ENCODE assay signal across 8 mouse cellular contexts in the genomic region with DNA sequence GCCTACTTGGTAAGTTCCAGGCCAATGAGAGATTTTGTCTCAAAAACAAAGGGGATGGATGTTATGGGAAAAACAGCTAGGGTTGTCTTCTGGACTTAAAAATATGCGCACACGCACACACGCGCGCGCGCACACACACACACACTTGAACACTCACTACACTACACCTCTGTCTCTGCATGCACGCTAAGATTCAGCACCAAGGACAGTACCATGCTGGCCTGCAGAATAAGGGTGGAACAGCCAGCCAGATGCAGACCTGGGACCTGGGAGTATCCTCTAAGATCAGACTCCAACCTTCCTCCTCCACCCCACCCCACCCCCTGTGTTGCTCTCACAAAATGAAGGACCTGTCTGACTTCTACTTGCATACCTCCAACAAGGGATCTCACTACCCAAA.
A peak's percentile ranks its signal among the peaks of the same experiment; 100 is the strongest.
DNase-seq lines count a peak whose midpoint lies in the region; ATAC-seq and TF ChIP-seq lines count a peak whose summit lies in the region.

No protein-coding gene starts in this region.

- WGBS in forebrain, embryonic 14.5 days: 67% methylated on average over 8 of the region's 8 CpGs
- WGBS in forebrain, postnatal 0 days: 77% methylated on average over 8 of the region's 8 CpGs
- WGBS in kidney, postnatal 0 days: 68% methylated on average over 8 of the region's 8 CpGs

- H3K9ac ChIP-seq in forebrain, embryonic 14.5 days (ENCODE audit: low read length): no peak overlapping the region
- H3K9ac ChIP-seq in forebrain, postnatal 0 days: no peak overlapping the region
- H3K9ac ChIP-seq in kidney, postnatal 0 days (ENCODE audit: low read depth, low read length): no peak overlapping the region

- no peaks in the 10 kb centered on the region for H3K9me3 ChIP-seq in forebrain, embryonic 14.5 days (replicated peaks; ENCODE audit: control insufficient read depth, low read length)
- no peaks in the 10 kb centered on the region for H3K9me3 ChIP-seq in forebrain, postnatal 0 days (ENCODE audit: low read length)
- H3K9me3 ChIP-seq in kidney, postnatal 0 days (replicated peaks; ENCODE audit: low read length): no peaks in the 10 kb centered on the region

- no peak for TF ChIP-seq CTCF in forebrain, postnatal 0 days (IDR thresholded peaks at IDR 0.05; ENCODE audit: low read depth)
- no peak for TF ChIP-seq CTCF in kidney, postnatal 0 days (IDR thresholded peaks at IDR 0.05; ENCODE audit: low read depth)

- H3K36me3 ChIP-seq in forebrain, embryonic 14.5 days (ENCODE audit: control insufficient read depth, insufficient read depth, low read length): no peaks in the 10 kb centered on the region
- H3K36me3 ChIP-seq in forebrain, postnatal 0 days (ENCODE audit: insufficient read depth): no peaks in the 10 kb centered on the region
- H3K36me3 ChIP-seq in kidney, postnatal 0 days (ENCODE audit: insufficient read depth, low read length): no peaks in the 10 kb centered on the region

- no peak overlapping the region for H3K27ac ChIP-seq in forebrain, embryonic 14.5 days (ENCODE audit: low read depth, low read length)
- H3K27ac ChIP-seq in forebrain, postnatal 0 days (ENCODE audit: low read depth, low read length): no peak overlapping the region
- H3K27ac ChIP-seq in kidney, postnatal 0 days: no peak overlapping the region

- peaks cover 12% of the 10 kb centered on the region for H3K4me1 ChIP-seq in forebrain, embryonic 14.5 days (ENCODE audit: control insufficient read depth, insufficient read depth, low read length)
- no peaks in the 10 kb centered on the region for H3K4me1 ChIP-seq in forebrain, postnatal 0 days (ENCODE audit: insufficient read depth)
- H3K4me1 ChIP-seq in kidney, postnatal 0 days (replicated peaks; ENCODE audit: insufficient read depth, low read length): no peaks in the 10 kb centered on the region

- no peak overlapping the region for H3K4me2 ChIP-seq in forebrain, embryonic 14.5 days (ENCODE audit: low read length)
- H3K4me2 ChIP-seq in forebrain, postnatal 0 days (ENCODE audit: low read depth): no peak overlapping the region
- H3K4me2 ChIP-seq in kidney, postnatal 0 days (ENCODE audit: low read length): no peak overlapping the region

- ATAC-seq in forebrain, embryonic 14.5 days: no peak
- no peak for ATAC-seq in forebrain, postnatal 0 days
- no peak for ATAC-seq in kidney, postnatal 0 days (replicated peaks; ENCODE audit: low FRiP score, low read depth)

- peak; percentile 55 for DNase-seq in forebrain, embryonic 14.5 days (ENCODE audit: low spot score)
- no peak for DNase-seq in forebrain, postnatal 0 days
- peak; percentile 25 for DNase-seq in right cerebral cortex, postnatal 4 days
- DNase-seq in right cerebral cortex, adult 2 months (ENCODE audit: low spot score in 2 of 2): no peak
- peak; percentile 83 for DNase-seq in kidney, postnatal 0 days (ENCODE audit: low spot score)
- peak; percentile 45 for DNase-seq in thymus, postnatal 0 days (ENCODE audit: low spot score)
- no peak for DNase-seq in left cerebral cortex, adult 11 months (ENCODE audit: low spot score)
- no peak for DNase-seq in right cerebral cortex, postnatal 25 days

- no peaks in the 10 kb centered on the region for H3K27me3 ChIP-seq in forebrain, embryonic 14.5 days (replicated peaks; ENCODE audit: control insufficient read depth, insufficient read depth, low read length)
- H3K27me3 ChIP-seq in forebrain, postnatal 0 days (ENCODE audit: insufficient read depth, low read length): no peaks in the 10 kb centered on the region
- no peaks in the 10 kb centered on the region for H3K27me3 ChIP-seq in kidney, postnatal 0 days (ENCODE audit: insufficient read depth, low read length)

- H3K4me3 ChIP-seq in forebrain, embryonic 14.5 days (ENCODE audit: low read depth, low read length): no peak overlapping the region
- H3K4me3 ChIP-seq in forebrain, postnatal 0 days (ENCODE audit: low read depth, low read length): no peak overlapping the region
- H3K4me3 ChIP-seq in kidney, postnatal 0 days (replicated peaks; ENCODE audit: low read depth, low read length): no peak overlapping the region

Comparison
In these comparisons a context has a peak if more than half of its experiments do, and no peak if none do; other contexts are left out.
1. DNase-seq: peak in forebrain, embryonic 14.5 days (single experiment), right cerebral cortex, postnatal 4 days (single experiment), kidney, postnatal 0 days (single experiment) and thymus, postnatal 0 days (single experiment); none in forebrain, postnatal 0 days (single experiment), right cerebral cortex, adult 2 months (0 of 2), left cerebral cortex, adult 11 months (single experiment) and right cerebral cortex, postnatal 25 days (single experiment).